Mouse (Mus musculus): ENCODE results near the gene A630095N17Rik. TPM values are rescaled to one million over a fixed set of nuclear protein-coding genes. Genes with fewer than 3 reads are reported as not detected.
A peak's percentile ranks its signal among the peaks of the same experiment; 100 is the strongest.
"Not testable (repeated sequence)": the region's sequence is repeated elsewhere in the genome, so short reads cannot be mapped to it uniquely, and the experiment has no call there.

A630095N17Rik gene
- total RNA-seq, 2 experiments from 2014 or later: not detected

DNA sequence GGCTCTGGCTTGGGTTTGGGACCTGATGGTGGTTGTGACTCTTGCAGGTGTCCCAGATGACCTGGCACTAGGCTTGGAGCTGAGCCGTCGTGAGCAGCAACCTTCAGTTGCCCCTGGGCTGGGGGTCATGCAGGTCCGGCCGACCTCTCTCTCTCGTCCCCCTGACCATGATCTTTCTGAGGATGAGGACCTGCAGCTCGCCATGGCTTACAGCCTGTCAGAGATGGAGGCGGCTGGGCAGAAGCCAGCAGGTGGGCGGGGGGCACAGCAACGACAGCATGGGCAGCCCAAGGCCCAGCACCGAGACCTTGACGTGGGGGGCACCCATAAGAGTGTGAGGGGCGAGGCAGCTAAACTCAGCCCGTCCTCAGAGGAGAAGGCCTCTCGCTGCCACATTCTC is 11.5 kb upstream of the A630095N17Rik start:
- DNase-seq: no peak

GRCm38 (mm10) chr1:75239591-75239990 is 7.7 kb upstream of the A630095N17Rik start:
- DNase-seq: no peak

DNA sequence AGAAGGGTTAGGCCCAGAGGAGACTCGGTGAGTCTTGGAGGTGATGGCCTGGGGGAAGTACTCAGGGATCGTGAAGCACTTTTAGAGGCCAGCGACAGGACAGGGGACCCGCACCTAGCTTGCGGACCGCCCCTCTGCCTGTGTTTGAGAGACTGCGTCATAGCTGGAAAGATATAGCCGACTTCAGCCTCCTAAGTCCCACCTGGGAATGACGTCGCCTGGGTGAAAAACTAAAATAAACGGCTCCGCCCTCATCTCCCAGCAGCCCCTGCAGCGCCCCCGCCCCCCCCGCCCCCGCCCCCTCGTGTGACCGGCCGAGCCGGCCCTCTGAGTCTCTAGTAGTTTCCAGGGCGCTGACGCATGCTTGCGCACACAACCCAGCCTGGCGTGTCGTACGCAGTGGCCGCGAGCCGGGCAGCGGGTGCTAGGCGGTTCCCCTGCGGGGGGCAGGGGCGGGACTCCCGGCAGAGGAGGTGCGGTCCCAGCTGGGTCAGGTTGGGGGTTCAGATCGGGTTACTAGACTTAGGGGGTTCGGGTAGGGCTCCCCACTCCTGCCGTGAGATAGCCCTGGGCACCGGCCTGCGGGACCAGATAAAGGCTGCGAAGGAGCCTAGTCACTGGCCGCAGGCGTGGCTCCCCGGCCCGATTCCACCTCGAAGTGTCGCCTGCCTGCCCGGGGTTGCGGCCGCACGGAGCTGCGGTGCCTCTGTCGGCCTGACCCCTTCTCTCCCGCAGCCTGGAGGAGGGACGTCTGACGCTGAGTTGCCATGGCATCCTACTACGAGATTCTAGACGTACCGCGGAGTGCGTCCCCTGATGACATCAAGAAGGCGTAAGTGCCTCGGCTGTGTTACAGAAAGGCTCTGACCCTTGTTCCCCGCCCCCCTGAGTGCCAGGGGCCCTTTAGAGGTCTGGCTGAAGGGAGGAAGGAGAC is 4.5 kb upstream of the A630095N17Rik start, which contains the start of gene Dnajb2:
Gene Dnajb2, plus strand, starts transcription at position 290 of the 934 bp plus-strand sequence.
- peak; percentile 93 to 94 for DNase-seq

DNA sequence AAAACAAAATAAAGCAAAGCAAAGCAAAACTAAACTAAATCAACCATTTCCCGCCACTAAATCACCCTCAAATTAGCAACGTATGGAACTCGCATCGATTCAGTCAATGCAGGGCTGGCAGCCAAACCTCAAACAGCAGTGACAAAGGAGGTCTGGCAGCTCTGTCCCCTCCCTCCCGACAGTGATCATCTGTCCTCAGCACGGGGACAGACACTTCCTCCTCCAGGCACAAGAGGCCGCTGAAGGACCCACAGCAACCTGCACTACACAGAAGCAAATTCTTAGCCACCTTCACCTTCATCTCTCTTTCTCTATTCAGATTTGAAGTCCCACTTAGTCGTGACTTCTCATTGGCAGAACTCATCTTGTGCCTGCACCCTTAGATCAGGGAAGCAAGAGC is 2.7 kb upstream of the A630095N17Rik start:
- DNase-seq: peak; percentile 77 to 80

DNA sequence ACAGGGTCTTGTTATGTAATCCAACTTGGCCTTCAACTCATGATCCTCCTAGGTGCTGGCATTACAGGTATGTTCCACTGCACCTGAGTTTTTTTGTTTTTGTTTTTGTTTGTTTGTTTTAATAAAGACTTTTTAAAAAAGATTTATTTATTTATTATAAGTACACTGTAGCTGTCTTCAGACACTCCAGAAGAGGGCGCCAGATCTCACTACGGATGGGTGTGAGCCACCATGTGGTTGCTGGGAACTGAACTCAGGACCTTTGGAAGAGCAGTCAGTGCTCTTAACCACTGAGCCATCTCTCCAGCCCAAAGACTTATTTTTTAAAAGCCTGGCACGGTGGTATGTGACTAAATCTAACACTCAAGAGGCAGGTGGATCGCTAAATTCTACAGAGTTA is 587 bp upstream of the A630095N17Rik start:
- not testable (repeated sequence) for DNase-seq

- DNase-seq: no peak
Measured at GRCm38 (mm10) chr1:75231224-75231623, 678 bp downstream of the A630095N17Rik start.

GRCm38 (mm10) chr1:75230335-75230994 is 1.4 kb downstream of the A630095N17Rik start:
- peak; percentile 35 to 59 for DNase-seq

DNA sequence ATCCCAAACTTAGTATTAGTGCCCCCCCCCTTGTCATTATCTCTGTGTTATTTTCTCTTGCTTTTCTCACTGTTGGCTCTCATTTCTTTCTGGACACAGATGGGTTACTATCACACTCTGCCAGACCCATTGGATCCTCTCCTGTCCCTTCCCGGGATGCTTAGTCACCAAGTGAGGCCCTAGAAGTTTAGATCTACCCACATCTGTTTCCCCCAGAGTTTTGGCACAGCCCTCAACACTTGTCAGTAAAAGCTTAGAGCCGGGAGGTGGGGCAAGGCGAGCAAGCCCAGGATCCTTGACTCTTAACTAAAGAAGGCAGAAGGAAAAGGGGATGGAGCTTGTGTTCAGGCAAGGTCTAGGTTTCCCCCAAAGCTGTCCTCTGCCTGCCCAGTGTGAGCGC is 2.7 kb downstream of the A630095N17Rik start:
- no peak for DNase-seq

GRCm38 (mm10) chr1:75227653-75228052 is 4.2 kb downstream of the A630095N17Rik start:
- no peak for DNase-seq

GRCm38 (mm10) chr1:75226138-75226537 is 5.8 kb downstream of the A630095N17Rik start:
- no peak for DNase-seq

- DNase-seq: no peak
Measured at GRCm38 (mm10) chr1:75225473-75225872, 6.4 kb downstream of the A630095N17Rik start.

- DNase-seq: no peak
Measured at GRCm38 (mm10) chr1:75223532-75223931, 8.4 kb downstream of the A630095N17Rik start.

GRCm38 (mm10) chr1:75222926-75223325 is 9.0 kb downstream of the A630095N17Rik start:
- no peak for DNase-seq

- DNase-seq: no peak
Measured at GRCm38 (mm10) chr1:75221538-75221937, 10.4 kb downstream of the A630095N17Rik start.

DNA sequence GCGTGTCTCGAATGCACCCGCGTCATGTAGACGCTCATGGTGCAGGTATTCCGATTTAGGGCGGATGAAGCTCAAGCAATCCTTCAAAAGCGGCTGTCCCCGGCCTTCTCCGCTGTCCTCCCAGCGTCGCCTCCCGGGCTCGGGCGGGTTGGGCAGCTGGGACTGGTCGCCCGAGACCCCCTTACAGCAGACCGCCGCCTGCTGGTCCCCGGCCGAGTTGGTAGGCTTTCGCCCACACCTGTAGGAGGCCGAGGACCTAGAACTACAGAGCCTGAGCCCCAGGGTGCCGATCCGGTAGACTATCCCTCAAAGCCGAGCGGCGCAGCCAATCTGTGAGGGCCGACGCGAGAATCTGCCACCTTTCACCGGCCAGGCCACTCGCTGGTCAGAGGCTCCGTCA is 12.4 kb downstream of the A630095N17Rik start, which contains the start of gene Tuba4a:
Gene Tuba4a, minus strand, starts transcription at position 335 of the 400 bp plus-strand sequence.
- peak; percentile 18 to 46 for DNase-seq

GRCm38 (mm10) chr1:75219078-75219477 is 12.8 kb downstream of the A630095N17Rik start:
- peak; percentile 89 to 93 for DNase-seq

DNA sequence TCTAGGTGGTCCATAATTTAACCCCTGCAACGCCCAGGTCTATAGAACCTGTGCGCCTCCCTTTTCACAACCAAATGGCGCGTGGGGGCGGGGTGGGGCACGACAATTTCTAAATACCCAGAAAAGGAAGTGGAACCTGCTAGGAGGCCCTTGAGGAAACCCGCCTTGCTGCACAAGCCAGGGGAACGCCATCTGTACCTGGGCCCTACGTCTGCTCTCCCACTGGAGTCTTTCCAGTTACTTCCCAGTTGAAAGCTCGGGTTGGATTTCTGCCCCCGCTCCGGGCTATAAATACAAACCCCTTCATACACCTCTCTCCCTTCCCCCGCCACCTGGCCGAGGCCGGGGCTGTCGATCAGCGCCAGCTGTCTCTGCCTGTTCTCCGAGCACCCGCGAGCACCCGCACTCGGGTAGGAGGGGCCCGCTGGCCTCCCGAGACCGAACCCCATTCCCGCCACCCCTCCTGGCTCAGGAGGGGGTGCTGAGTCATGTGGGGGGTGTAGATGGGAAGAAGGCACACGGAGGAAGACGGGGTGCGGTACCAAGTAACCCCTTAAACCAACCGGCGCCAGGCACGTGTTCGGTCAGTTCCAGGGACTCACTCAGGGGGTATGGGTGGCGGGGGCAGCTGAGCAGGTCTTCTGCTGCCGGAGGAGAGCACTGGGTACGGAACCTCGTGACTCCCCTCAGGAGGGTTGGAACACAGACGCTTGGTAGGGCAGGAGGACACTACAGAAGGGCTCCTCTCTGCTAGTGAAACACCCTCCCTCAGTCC is 13.5 kb downstream of the A630095N17Rik start:
- DNase-seq: peak; percentile 42 to 70

- DNase-seq: no peak
Measured at GRCm38 (mm10) chr1:75217893-75218226, 14.0 kb downstream of the A630095N17Rik start.

GRCm38 (mm10) chr1:75216797-75217585 is 14.9 kb downstream of the A630095N17Rik start:
- DNase-seq: no peak

- DNase-seq: peak in 1 of 2 experiments; percentile 15
Measured at GRCm38 (mm10) chr1:75215785-75216184, 16.1 kb downstream of the A630095N17Rik start.

DNA sequence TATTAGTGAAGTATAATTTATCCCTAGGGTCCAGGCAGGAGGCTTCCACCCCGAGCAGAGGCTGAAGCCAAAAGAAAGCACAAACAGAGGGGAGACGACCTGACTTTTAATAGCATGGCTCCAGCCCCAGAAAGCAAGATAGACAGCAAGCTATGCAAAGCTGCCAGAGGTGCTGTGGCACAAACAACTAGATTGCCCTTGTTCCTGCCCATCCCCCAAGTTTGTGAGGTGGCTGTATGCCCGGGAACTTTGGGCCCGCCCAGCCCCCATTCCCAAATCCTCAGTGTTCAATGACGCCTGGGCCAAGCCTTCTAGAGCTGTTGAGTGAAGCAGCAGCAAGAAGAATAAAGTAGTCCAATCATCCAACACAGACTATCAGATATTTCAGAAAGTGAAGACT is 17.0 kb downstream of the A630095N17Rik start:
- peak in 1 of 2 experiments; percentile 58 for DNase-seq
